Mouse (Mus musculus) gastrocnemius, postnatal 25 days (tissue): Measurements from ENCODE around the gene Olfr1431. TPM values are rescaled to one million over a fixed set of nuclear protein-coding genes. Genes with fewer than 3 reads are reported as not detected.
"Not testable (repeated sequence)": the region's sequence is repeated elsewhere in the genome, so short reads cannot be mapped to it uniquely, and the experiment has no call there.

Experiments
- DNase-seq: peaks from one replicate; pipeline ENCODE4 v3.0.0; 2022
- long read RNA-seq, 2 experiments: library from polyadenylated mRNA; stranded (forward); transcript quantifications; one replicate each; pipeline ENCODE4 v2.0.0; 2021
- total RNA-seq, 2 experiments: library from RNA; stranded (reverse); gene quantifications; 1 replicate in 1 of 2; 2 replicates in 1 of 2; pipeline ENCODE4 v1.2.3; 2021

Olfr1431 gene
- total RNA-seq: not detected
- long read RNA-seq, experiment 1: 0 reads
- long read RNA-seq, experiment 2: 0 reads

DNA sequence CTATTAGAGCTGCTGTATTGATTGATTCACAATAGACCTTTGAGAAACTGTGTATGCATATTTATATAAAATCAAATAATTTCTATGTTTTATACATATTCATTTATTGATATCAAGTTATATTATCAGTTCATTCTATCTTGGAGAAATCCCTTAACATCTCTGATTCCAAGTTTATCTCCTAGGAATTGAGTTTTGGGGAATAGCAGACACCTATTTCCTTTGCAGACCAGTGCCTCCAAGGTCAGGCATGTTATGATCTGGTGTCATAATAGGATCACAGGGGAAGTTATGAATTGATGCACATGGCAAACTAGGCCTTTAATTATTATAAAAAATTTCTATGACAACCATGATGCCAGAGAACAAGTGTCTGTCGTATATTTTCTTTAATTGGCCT lies at the start of gene Olfr1431:
TSS of gene Olfr1431 (plus strand) at position 301 of the 400 bp plus-strand sequence.
- DNase-seq: no peak

DNA sequence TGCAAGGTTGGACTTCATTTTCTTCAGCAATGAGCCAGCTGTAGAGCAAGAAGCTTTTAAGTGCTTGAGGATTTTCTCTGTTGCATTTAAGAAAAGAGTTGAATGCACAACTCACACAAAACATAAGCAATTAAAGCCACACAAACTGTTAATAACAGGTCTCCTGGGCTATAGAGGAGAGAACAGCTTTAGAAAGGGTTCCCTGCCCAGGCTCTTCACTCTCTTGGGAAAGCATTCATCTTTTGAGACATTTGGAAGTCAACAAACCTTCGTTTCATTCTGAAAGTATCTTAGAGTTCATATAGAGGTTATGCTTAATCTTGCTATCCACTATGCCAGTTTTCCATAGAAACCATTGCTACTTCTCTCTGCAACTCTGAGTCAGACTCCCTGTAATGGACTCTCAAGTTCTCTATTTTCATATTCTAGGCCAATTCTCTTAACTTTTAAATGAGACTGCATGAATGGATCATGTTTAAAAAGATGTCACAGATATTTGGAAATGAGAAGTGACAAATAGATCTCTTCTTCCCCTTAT lies 30.3 kb upstream of the Olfr1431 start, which contains the start of gene Olfr1555-ps1:
TSS of gene Olfr1555-ps1 (minus strand) at position 51 of the 538 bp plus-strand sequence.
- DNase-seq: not testable (repeated sequence)

DNA sequence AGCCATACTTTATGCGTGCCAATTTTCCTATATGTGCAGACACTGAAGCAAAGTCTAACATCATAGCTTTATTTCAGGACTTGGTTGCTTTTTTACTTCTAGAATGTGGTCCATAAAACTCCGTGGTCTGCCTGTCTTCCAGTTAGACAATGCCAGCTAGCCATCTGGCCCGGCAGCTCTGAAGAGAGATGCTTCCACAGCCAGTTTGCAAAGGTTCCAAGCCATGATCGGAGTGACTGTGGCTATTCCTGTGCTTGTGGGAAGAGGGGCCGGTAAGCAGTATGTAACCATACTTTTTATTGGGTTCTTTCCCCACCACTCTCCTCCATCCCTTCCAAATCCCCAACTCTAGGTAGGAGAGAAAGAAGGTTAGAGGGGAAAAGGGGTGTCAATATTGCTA lies 25.0 kb upstream of the Olfr1431 start:
- peak; percentile 12 for DNase-seq

DNA sequence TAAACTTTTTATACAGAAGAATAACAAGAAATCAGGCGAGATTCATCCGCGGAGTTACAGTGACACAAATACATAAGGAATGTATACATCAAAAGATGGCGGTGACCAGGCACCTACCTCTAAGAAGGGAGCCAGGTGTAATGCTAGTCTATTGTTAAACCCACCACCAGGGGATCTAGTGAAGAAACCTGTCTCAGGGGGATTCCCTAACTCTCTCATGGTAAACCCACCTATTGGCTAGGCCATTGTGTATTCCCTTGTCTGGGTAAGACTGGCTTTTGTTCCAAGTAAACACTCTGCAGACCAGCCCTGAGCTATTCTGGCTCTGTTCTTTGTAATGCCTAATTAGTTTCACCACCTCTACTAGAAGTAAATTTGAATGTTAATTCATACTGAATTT lies 1.4 kb upstream of the Olfr1431 start:
- DNase-seq: not testable (repeated sequence)

DNA sequence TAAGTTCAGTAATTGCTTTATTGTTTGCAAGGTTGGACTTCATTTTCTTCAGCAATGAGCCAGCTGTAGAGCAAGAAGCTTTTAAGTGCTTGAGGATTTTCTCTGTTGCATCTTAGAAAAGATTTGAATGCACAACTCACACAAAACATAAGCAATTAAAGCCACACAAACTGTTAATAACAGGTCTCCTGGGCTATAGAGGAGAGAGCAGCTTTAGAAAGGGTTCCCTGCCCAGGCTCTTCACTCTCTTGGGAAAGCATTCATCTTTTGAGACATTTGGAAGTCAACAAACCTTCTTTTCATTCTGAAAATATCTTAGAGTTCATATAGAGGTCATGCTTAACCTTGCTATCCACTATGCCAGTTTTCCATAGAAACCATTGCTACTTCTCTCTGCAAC lies 32.1 kb downstream of the Olfr1431 start, which contains the start of gene Olfr1432:
TSS of gene Olfr1432 (minus strand) at position 101 of the 400 bp plus-strand sequence.
- not testable (repeated sequence) for DNase-seq

DNA sequence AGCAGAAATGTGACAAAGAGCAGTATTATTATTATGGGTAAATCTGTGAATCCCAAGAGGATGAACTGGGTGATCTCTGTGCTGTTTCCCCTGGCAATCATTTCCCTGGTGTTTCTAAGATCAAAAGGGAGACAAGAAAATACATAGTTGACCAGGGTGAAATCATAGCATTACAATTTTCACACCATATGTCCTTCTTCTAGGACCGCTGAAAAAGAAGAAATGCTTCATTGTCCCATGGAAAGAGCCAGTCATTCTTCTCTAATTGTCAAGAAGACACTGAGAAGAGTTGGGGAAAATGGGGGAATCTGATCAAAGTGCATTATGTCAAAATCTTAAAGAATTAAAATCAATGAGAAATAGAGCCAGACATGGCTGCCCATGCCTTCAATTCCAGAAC lies 41.1 kb downstream of the Olfr1431 start, which contains the start of gene Olfr262:
TSS of gene Olfr262 (minus strand) at position 101 of the 400 bp plus-strand sequence.
- DNase-seq: no peak

DNA sequence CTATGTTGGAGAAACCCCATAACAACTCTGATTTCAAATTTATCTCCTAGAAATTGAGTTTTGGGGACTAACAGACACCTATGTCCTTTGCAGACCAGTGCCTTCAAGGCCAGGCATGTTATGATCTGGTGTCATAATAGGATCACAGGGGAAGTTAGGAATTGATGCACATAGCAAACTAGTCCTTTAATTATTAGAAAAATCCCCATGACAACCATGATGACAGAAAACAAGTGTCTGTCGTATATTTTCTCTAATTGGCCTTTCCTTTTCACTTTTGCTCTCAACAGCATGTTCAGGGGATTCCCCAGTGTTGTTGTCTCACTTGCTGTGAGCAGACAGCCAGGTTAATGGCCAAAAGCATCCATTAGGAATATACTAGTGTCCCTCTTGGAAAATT lies 60.3 kb downstream of the Olfr1431 start, which contains the start of gene Olfr235:
TSS of gene Olfr235 (plus strand) at position 301 of the 400 bp plus-strand sequence.
- DNase-seq: no peak

Other genes starting within 250 kb of the Olfr1431 start
- 10 to 100 TPM; 56.9 to 63.4 TPM for gene Osbp, start 234.7 kb upstream of the Olfr1431 start, total RNA-seq
- gene Olfr1423, start 159.3 kb upstream of the Olfr1431 start, total RNA-seq: not detected
- not detected for gene Olfr1424, start 138.0 kb upstream of the Olfr1431 start, total RNA-seq
- gene Olfr1425, start 122.9 kb upstream of the Olfr1431 start, total RNA-seq: not detected
- not detected for gene Olfr1426, start 108.6 kb upstream of the Olfr1431 start, total RNA-seq
- gene Olfr1427, start 97.3 kb upstream of the Olfr1431 start, total RNA-seq: not detected
- not detected for gene Olfr1428, start 84.7 kb upstream of the Olfr1431 start, total RNA-seq
- not detected for gene Olfr76, start 77.4 kb upstream of the Olfr1431 start, total RNA-seq
- not detected for gene Olfr1555-ps1, start 30.5 kb upstream of the Olfr1431 start, total RNA-seq
- not detected for gene Olfr1432, start 32.0 kb downstream of the Olfr1431 start, total RNA-seq
- not detected for gene Olfr262, start 41.0 kb downstream of the Olfr1431 start, total RNA-seq
- not detected for gene Olfr235, start 60.4 kb downstream of the Olfr1431 start, total RNA-seq
- not detected for gene Olfr1434, start 79.2 kb downstream of the Olfr1431 start, total RNA-seq
- not detected for gene Olfr1436, start 98.5 kb downstream of the Olfr1431 start, total RNA-seq
- gene Olfr1437, start 124.5 kb downstream of the Olfr1431 start, total RNA-seq: not detected
- gene Olfr1438-ps1, start 135.3 kb downstream of the Olfr1431 start, total RNA-seq: not detected
- gene Olfr1440, start 186.6 kb downstream of the Olfr1431 start, total RNA-seq: not detected
- gene Olfr1441, start 216.8 kb downstream of the Olfr1431 start, total RNA-seq: not detected
- not detected for gene Pfpl, start 227.3 kb downstream of the Olfr1431 start, total RNA-seq